Mouse (Mus musculus) kidney, adult 18-20 months (tissue): ENCODE measurements around the gene Dcakd.
"Not testable (repeated sequence)": the region's sequence is repeated elsewhere in the genome, so short reads cannot be mapped to it uniquely, and the experiment has no call there.

Experiments
- DNase-seq: peaks from one replicate; pipeline ENCODE4 v3.0.0; 2021

The Dcakd gene

DNA sequence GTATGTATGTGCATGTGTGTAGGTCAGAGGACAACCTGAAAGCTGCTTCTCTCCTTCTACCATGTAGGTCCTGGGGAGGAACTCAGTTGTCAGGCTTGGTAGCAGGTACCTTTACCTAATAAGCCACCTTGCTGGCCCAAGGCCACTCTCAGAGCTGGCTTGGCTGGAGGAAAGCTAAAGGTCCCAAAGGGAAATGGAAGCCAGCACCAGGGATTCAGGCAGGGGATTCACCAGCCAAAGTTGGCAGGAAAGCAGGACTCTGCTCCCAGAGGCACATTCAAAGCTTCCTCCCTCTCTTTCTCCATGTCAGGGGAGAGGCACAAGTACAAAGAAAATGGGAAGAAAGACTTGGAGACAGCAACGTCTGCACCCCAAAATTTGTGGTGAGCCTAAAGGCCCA is 23.3 kb downstream of the Dcakd start:
- no peak for DNase-seq

DNA sequence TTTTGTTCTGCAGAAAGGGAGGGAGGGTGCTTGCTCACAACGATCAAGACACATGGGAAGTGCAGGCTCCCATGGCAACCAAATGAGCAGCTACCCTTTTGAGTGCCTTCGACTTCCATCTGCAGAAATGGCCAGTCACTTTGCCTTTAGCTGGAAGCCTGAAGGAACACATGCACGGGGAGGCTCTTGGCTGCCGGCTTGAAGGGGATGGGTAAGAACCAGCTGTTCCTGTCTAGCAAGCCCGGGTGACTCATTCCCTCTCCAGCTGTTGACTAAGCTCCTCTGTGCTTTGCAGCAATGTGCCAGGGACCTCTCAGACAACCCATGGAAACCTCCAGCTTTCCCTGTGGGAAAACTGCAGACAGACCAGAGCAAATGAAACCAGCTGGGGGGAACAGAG is 24.9 kb downstream of the Dcakd start:
- peak; percentile 28 for DNase-seq

DNA sequence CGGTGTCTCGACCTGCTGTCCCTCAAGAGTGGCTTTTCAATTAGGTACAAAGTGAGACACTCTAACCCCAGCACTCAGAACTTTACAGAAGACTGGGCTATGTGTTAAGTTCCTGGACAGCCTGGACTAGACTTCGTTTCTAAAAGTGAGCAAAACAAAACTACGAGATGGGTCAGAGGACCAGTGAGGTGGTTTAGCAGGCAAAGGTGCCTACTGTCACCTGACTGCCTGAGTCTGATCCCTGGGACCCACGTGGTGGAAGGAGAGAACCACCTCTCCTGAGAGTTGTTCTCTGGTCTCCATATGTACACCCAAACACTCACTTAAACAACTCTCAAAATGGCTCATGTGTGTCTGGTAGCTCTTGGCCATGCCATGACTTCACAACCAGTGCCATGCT is 27.1 kb downstream of the Dcakd start:
- no peak for DNase-seq

DNA sequence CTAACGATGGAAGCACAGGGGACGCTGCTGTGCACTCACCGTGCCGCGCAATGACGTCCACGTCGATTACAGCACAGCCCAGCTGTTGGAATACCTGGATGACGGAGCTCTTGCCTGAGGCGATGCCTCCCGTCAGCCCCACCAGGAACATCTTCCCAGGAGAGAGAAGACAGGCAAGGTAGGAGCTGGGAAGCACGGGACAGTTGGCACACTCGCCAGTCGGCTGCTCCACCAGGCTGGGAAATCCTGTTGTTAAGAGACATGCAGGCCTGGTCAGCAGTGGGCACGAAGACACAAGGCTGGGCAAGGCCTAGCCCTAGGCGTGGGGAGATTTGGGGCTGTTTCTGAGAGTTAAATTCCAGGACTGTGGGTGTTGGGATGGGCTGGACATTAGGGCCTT is 28.0 kb downstream of the Dcakd start:
- no peak for DNase-seq

DNA sequence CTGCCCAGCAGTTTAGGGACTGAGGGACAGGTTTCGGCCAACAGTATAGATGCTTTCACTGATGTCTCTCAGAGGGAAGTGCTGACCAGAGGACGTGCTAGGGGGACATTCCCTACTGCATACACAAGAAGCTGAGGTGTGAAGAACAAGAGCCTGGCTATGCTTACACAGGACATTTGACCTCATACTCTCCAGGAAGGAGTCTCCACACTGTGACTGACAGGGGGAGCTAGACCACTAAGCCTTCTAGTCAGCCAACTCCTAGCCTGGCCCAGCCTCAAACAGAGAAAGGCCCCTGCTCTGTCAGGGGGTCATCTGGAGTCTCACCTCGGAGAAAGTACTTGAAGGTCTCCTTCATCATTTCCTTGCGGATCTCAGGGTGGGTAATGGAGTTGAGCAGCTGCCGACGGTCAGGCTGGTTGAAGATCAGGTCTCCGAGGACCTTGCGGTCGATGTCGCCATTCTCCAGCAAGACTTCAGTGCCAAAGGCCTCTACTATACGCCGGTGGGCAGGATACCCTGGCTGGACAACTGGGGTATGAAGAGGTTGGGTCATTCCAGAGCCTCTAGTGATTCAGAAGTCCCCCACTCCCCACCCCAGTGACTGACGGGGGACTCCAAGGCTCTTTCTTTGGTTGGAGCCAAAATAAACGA is 28.7 kb downstream of the Dcakd start:
- DNase-seq, result no peak

DNA sequence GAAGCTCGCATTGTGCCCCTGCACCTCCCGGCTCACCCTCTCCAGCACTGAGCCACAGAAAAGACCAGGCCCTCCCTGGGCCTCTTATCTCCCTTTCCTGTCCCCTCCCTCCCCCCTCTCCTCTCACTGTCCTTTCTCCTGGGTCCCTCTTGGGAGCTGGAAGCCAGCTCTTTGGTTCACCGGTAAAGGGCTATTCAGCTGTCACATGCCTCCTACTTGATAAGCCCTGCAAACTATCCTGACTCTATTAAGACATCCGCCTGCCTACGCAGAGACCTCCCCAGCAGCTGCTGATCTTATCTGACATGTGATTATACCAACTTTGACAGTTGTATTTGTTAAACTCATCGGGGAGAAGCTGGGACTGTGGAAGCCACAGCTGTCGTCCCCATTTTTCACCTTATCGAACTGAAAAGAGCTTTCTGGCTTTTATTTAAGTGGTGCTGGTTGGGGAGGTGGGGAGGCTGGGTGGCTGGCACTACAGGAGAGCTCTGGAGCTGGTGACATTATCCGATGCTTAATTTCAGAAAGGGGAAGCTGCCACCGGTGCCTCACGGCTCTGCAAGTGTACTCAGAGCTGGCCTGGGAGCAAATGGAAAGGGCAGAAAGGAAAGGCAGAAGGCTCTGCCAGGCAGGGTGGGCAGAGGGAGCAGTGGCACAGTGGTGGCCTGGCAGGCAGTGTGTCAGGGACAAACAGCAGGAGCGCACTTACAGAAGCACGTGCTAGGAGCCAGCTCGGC is 29.4 kb downstream of the Dcakd start:
- DNase-seq, result no peak

DNA sequence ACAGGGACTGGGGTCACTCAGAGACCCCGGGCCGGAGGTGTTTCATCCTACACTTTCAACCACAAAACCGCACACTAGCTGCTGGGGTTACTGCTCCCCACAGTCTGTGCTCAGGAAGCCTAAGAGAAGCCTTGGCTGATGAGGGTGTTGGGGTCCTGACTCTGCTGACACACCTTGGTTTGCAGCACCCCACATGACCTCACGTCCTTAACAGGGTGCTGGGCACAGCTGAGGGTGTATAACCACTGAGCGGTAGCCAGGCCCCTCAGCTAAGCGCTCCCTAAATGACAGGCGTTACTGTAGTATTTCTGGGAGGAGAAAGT is 29.9 kb downstream of the Dcakd start:
- DNase-seq, result no peak

DNA sequence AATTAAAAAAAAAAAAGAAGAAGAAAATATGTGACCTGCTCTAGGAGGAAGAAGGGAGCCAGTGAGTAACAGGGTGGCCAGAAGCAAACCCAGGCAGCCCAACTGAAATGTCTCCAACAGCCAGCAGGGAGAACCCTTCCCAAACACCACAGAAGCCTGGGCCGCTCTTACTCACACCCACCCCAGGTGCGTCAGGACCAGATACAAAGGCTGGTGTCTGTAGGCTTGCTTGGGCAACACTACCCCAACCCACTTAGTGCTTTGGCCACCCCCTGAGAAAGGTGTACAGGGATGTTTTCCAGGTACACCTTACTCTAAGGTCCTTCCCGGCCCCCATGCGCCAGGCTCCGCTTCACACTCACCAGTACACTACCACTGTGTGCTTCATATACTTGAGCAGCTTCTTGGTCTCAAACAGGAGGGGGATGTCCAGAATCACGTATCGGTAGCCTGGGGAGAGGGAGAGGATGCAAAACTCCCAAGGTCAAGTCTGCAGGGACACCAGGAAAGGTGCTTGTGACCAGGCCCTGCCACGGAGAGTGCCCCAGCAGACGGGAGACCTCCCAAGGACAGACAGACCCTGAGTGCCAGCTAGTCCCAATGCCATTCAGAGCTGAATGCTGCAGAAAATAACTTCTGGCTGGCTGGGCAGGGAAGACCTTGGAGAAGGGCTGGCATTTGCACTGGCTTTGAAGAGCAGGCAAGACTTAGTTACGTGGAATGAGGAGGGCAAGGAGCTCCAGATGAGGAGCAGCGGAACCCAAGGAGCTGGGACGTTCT is 31.0 kb downstream of the Dcakd start:
- no peak for DNase-seq

DNA sequence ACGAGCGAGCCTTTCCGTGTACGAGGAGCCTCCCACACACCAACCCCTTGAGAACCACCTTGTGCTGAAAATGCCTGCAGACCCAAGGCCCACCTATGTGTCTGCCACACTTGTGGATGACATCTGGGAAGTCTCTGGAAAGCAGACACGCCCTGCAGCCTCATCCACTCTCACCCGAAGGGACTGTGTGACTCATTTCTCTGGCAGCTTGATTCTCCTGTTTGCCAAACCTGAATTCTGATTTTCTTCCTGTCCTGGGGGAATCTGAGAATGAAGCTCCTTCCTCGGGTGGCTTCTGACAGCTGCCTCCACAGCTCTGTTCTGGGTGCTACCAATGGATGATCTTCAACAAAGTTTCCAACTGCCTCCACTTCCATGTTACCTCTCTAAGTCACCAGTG is 31.7 kb downstream of the Dcakd start:
- DNase-seq, result no peak

DNA sequence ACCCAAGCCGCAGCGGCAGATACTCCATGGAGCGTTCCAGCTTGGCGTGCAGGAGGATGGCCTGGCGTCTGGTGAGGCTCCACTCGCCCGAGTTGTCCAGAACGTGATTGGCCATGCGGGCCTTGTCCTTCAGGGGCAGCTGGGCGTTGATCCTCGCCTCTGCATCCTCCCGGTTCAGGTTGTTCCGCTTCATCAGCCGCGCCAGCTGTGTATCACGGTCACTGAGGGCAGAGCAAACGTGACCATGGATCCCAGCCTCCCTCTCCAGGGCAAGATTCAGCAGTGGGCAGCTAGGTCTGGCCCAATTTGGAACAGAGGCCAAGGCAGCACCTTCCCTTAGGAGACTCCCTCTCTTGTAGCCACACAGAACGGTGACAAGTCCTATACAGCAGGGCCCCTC is 33.2 kb downstream of the Dcakd start:
- DNase-seq, result no peak

DNA sequence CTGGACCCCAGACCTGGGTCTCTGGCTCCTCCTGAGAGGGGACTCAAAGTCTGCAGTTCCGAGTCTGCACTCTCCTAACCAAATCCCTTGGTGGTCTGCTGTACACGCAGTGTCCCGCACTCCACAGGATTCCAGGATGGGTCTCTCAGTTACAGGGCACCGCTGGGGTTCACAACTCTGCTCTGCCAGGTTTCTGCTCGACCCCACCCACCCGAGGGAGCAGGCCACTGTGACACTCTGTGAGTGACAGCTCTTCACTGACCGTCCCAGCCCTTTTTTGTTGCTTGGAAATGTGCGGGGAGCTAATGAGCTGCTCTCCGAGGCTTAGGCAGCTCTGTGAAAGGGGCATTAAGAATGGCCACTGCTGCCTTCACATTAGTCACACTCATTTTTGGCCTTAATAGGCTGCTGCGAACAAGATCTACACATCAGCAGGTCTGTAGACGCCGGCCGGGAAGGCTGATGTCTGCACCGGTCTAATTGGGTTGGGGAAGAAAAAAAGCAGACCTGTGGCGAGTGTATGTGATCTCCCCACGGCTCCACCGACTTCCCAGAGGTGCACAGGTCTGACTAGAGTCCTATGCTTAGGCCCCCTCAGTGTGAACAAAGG is 34.6 kb downstream of the Dcakd start:
- no peak for DNase-seq

DNA sequence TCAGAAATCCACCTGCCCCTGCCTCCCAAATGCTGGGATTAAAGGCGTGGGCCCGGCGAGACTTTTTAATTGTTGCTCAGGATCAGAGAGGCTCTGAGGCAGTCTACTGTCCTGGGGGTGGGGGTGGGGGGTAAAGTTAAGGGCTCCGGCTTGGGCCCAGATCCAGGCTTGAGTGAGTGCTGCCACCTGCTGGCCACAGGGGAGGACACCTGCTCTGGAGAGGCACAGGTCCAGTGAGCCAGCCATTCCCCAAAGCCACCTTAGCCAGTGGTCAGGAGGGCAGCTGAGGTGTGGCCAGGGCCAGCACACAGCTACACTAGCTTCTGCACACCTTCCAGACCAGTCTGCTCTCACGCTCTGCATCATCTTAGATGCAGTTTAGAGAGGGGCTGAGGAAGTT is 35.2 kb downstream of the Dcakd start:
- peak; percentile 78 for DNase-seq

DNA sequence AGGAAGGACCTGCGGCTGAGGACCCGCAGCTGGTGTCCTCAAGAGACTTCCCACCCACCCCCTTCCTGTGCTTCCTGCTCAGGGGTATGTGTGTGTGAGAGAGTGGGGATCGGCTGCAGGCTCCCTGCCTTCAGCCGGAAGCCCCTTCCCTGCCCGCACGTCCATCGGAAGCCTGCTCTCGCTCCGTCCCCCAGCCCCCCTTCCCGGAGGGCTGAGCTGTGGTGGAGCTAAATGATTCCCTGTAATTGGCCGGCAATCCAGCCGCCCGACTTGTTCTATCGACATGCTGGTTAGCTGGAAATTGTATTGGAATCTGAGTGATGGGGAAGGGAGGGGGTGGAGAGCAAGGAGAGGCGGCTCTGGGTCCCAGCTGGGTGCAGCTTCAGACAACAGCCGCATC is 36.5 kb downstream of the Dcakd start:
- DNase-seq, result no peak

DNA sequence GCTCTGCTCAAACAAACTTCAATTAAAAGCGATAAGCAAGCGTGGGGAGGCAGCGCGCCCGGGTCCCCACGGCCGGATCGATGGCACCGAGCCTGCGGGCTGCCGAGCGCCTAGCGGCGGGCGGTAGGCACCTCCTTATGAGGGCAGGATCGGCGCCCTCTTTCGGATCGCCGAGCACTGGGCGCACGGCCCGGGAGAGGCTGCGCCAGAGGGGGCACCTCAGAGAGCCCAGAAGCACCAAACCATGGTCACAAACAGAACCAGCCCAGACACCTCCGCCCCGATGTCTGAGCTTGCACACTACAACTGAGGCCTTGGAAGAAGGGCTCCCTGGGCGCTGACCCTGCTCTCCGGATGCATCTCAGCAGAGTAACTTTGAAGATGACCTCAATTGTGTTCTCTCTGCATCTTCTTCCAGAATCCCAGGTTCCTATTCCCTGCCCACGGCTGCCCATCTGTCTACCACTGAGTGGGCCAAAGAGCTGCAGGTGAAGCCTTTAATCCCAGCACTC is 37.9 kb downstream of the Dcakd start:
- DNase-seq, result peak; percentile 60

DNA sequence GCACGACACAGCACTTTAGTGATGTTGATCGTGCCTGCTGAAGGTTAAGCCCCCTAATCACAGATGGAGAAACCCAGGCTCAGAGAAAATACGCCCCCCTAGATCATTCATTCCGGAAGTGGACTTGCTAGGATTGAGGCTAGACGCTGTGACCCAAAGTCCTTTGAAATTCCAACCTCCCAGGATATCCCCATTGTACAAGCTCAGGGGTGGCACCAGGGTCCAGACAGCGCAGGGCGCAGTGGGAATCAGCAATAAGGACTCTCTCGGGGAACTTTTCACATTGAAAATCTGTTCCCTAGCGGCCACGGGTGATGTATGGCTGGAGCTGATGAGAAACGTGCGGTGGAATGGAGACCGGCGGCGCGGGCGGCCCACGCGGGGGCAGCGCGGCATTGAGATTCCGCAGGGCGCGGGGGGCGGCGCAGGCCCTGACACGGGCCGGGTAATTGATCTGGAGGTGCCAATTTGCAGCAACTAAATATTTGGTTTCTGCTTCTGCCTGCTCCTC is 38.4 kb downstream of the Dcakd start:
- no peak for DNase-seq

DNA sequence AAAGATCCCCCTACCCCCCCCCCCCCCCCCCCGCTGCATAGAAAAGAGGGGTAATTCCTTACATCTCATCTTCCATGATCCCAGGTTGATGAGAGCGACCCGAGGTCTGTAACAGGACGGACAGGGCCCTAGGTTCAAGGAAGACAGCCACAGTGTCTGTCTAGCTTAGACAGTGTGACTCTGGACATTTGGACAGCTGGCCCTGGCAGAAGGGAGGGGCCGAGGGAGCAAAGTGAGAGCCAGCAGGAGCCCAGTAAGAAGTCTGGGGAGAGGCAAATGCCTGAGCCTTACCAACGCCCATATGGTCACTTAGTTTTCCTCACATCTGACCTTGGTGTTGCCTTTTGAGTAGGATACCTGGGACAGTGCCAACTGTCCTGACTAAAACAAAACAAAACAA is 43.0 kb downstream of the Dcakd start:
- no peak for DNase-seq

DNA sequence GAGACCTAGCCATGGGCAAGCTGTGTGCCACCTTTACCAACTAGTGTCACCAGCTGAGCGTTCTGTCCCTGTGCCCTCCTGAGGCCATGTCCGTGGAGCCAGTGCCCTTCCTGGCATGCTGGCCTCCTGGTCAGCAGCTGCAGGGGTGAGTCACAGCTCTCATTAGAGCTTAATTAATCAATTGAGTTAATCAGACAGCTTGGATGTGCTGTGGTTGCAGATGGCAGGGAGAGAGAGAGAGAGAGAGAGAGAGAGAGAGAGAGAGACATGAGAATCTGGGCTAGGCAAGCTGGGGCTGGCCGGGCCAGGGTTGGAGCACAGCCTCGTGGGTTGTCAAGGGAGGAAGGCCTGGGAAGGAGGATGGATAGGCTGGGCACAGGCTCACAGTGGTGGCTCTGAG is 43.5 kb downstream of the Dcakd start:
- no peak for DNase-seq

DNA sequence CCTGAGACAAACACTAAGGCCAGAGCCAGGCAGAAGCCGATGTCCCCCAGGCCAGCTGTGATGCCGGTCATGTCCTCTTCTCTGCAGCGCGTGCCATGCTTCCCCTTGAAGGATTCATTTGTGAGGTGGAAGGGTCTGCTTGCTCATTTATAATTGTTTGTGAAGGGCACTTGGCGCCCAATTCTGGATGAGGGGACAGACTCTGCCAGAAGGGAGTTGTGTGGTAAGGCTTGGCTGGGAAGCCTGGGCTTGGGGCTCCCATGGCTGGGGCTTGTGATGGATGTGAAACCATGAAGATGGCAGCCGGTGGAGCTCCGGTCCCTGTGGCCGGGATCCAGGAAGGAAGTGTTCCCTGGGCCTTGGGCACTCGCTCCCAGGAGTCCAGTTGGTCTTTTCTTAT is 44.0 kb downstream of the Dcakd start:
- no peak for DNase-seq

DNA sequence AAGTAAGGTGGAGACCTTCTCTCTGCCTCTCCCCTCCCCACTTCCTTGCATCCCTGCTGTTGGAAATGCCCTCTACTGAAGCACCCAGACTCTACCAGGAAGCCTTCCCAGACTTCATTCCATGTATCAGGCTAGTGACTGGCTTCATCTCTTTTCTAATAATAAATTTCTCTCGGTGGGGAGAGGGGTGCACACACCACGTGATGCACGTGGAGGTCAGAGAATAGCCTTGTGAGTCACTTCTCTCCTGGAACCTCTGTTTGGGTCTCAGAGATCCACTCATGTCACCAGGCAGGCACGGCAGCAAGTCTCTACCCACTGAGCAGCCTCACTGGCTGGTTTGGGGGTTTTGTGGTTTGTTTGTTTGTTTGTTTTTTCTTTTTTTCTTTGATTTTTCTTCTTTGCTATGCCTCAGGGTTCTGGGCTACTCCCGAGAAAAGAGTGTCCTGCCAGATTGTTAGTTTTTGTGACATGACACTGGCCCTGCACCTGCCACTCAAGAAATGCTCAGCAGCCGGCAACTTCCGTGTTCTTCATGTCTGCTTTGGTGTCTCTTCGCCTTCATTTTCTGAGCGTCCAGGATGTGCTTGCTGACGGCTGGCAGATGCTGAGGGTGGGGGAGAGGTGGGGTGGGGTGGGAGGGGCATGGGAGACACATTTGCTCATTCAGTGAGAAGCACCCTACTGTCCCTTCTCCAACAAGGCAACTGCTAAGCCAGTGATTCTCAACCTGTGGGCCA is 46.8 kb downstream of the Dcakd start:
- no peak for DNase-seq

DNA sequence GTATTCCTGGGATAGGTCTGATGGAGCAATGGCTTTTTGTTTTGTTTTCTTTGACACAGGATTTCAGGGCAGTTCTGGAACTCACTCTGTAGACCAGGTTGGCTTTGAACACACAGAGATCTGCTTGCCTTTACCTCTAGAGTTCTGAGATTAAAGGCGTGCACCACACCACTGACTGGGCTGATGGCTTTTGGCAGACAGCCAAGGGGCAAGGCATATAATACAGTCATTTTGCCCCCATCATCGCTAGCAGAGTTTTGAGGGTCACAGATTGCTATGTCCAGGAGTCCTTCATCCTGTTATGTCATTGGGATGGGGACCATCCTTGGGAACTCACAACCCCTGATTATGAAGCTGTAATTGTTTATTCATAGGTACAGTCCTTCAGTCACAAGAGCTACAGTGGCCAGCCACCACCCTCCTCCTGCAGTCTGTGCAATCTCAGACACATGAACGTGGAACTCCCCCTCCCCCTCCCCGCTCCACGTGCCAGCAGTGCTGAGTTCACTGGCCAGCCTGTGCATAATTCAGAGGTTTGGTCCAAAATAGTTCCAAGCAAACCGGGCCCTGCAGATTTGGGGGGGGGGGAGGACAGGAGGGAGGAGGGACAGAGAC is 50.0 kb downstream of the Dcakd start:
- peak; percentile 18 for DNase-seq

DNA sequence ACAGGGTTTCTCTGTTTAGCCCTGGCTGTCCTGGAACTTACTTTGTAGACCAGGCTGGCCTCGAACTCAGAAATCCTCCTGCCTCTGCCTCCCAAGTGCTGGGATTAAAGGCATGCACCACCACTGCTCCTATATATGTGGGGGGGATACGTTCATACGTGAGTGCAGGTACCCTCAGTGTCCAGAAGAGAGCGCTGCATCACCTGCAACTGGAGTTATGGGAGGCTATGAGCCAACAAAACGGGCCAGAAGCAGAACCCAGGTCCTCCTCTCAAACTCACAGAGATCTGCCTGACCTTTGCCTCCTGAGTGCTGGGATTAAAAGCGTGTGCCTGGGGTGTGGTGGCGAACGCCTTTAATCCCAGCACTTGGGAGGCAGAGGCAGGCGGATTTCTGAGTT is 52.2 kb downstream of the Dcakd start:
- DNase-seq, result not testable (repeated sequence)

DNA sequence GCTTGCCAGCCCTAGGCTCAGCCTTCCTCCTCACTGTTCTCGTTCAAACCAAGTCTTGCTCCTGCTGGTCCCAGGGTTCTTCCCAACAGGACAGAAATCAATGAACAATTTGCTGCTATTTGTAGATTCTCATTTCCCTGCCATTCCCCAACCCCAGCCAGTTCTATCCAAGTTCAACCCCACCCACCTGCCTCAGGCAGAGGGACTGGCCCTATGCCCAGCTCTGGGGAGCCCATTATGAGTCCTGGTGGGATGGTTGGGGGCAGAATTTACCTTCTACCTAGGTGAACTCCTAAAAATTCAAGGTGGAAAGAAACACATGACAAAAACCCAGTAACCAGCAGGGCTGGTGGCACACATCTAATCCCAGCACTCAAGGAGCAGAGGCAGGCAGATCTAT is 55.8 kb downstream of the Dcakd start:
- DNase-seq, result peak; percentile 40
